Mouse (Mus musculus): ENCODE measurements around the gene Mydgf. TPM values are rescaled to one million over a fixed set of nuclear protein-coding genes. Genes with fewer than 3 reads are reported as not detected.

Gene Mydgf
- 50.6 TPM for total RNA-seq (2023)

GRCm38 (mm10) chr17:56183658-56184103, at the start of gene Mydgf:
TSS of gene Mydgf (minus strand) at chr17:56183920.

GRCm38 (mm10) chr17:56218377-56219191, 34.9 kb upstream of the Mydgf start, which contains the start of gene Dpp9:
TSS of gene Dpp9 (minus strand) at chr17:56218905.

GRCm38 (mm10) chr17:56162231-56162774, 21.4 kb downstream of the Mydgf start, which contains the start of gene Tnfaip8l1:
TSS of gene Tnfaip8l1 (plus strand) at chr17:56162477.

GRCm38 (mm10) chr17:56139858-56140595, 43.7 kb downstream of the Mydgf start, which contains the start of gene Sema6b:
TSS of gene Sema6b (minus strand) at chr17:56140343.

Other genes with a start within 250 kb of the Mydgf start
- gene Zfp119b, start 234.4 kb downstream of the Mydgf start, total RNA-seq (2023), result 5.2 TPM
- gene Ebi3, start 231.3 kb downstream of the Mydgf start, total RNA-seq (2023), result 0.50 TPM
- 46.4 TPM for gene Yju2, start 224.8 kb downstream of the Mydgf start, total RNA-seq (2023)
- gene Shd, start 213.5 kb downstream of the Mydgf start, total RNA-seq (2023), result 2.5 TPM
- gene Fsd1, start 197.4 kb downstream of the Mydgf start, total RNA-seq (2023), result not detected
- gene Stap2, start 178.3 kb downstream of the Mydgf start, total RNA-seq (2023), result 0.53 TPM
- 58.2 TPM for gene Mpnd, start 178.2 kb downstream of the Mydgf start, total RNA-seq (2023)
- gene Sh3gl1, start 147.3 kb downstream of the Mydgf start, total RNA-seq (2023), result 129 TPM
- 1.4 TPM for gene Chaf1a, start 143.5 kb downstream of the Mydgf start, total RNA-seq (2023)
- gene Ubxn6, start 108.9 kb downstream of the Mydgf start, total RNA-seq (2023), result 74.7 TPM
- 124 TPM for gene Hdgfl2, start 104.3 kb downstream of the Mydgf start, total RNA-seq (2023)
- gene Plin4, start 74.1 kb downstream of the Mydgf start, total RNA-seq (2023), result not detected
- gene Plin5, start 66.3 kb downstream of the Mydgf start, total RNA-seq (2023), result not detected
- gene Lrg1, start 61.9 kb downstream of the Mydgf start, total RNA-seq (2023), result not detected
- 0.24 TPM for gene Sema6b, start 43.6 kb downstream of the Mydgf start, total RNA-seq (2023)
- gene Tnfaip8l1, start 21.4 kb downstream of the Mydgf start, total RNA-seq (2023), result 17.3 TPM
- gene Dpp9, start 35.0 kb upstream of the Mydgf start, total RNA-seq (2023), result 48.0 TPM
- gene Fem1a, start 72.9 kb upstream of the Mydgf start, total RNA-seq (2023), result 22.6 TPM
- gene Ticam1, start 92.9 kb upstream of the Mydgf start, total RNA-seq (2023), result 10.6 TPM
- gene Plin3, start 109.0 kb upstream of the Mydgf start, total RNA-seq (2023), result 10.9 TPM
- gene Arrdc5, start 116.4 kb upstream of the Mydgf start, total RNA-seq (2023), result not detected
- gene Uhrf1, start 119.4 kb upstream of the Mydgf start, total RNA-seq (2023), result 3.9 TPM
- gene Kdm4b, start 142.1 kb upstream of the Mydgf start, total RNA-seq (2023), result 77.4 TPM